Mouse (Mus musculus): ENCODE data around the gene Slc9a1.

GRCm38 (mm10) chr4:133371621-133372277 is 2.2 kb downstream of the Slc9a1 start:
- no peak for TF ChIP-seq POLR2A (IDR thresholded peaks at IDR 0.05; ENCODE audit: insufficient read depth, low read depth, low read length)
- TF ChIP-seq CTCF (IDR thresholded peaks at IDR 0.05; ENCODE audit: insufficient read depth, low read depth, low read length): no peak
